11 mouse cellular contexts compared by ENCODE assay signal in the genomic region with DNA sequence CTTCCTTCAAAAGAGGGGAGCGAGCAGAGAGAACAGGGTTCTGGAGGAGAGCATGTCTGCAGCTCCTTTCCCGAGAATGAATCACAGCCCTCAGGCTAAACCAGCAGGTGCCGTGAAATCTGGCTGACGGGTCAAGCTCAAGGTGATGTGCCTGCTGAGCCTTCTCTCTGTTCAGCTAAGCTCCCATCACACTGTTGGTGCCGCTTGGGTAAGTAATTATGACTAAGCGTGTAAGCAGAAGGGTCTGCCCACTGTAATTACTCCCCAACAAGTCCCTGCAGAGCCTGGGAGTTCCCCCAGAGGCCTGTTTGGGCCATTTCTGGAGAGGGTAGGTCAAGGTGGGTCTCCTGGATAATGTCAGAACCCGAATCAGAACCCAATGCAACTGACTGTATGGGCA.
DNase-seq lines count a peak whose midpoint lies in the region; ATAC-seq lines count a peak whose summit lies in the region.
"Had no signal": no experiment of that assay in that cellular context is flagged by ENCODE, and none has a peak within 500 bp of the region (broad histone marks: within the 10 kb centered on the region; RNA-seq: fewer than 3 reads in every experiment).

No protein-coding gene starts in this region.

- WGBS in kidney, embryonic 15.5 days, result 60% methylated on average over 7 of the region's 7 CpGs
- WGBS in forebrain, embryonic 14.5 days, result 51% methylated on average over 7 of the region's 7 CpGs
- WGBS in midbrain, embryonic 15.5 days, result 24% methylated on average over 7 of the region's 7 CpGs

- no peak overlapping the region for H3K4me3 ChIP-seq in kidney, embryonic 15.5 days (replicated peaks)
- H3K4me3 ChIP-seq in forebrain, embryonic 14.5 days (ENCODE audit: low read depth, low read length), result no peak overlapping the region
- H3K4me3 ChIP-seq in midbrain, embryonic 15.5 days, result no peak overlapping the region
- H3K4me3 ChIP-seq: lung, embryonic 15.5 days; neural tube, embryonic 12.5 days had no signal

- no peaks in the 10 kb centered on the region for H3K27me3 ChIP-seq in kidney, embryonic 15.5 days
- H3K27me3 ChIP-seq in forebrain, embryonic 14.5 days (replicated peaks; ENCODE audit: control insufficient read depth, insufficient read depth, low read length), result no peaks in the 10 kb centered on the region
- no peaks in the 10 kb centered on the region for H3K27me3 ChIP-seq in midbrain, embryonic 15.5 days (replicated peaks)
- H3K27me3 ChIP-seq: lung, embryonic 15.5 days had no signal

- no peak overlapping the region for H3K4me2 ChIP-seq in kidney, embryonic 15.5 days
- H3K4me2 ChIP-seq in forebrain, embryonic 14.5 days (ENCODE audit: low read length), result no peak overlapping the region
- no peak overlapping the region for H3K4me2 ChIP-seq in midbrain, embryonic 15.5 days
- H3K4me2 ChIP-seq: lung, embryonic 15.5 days; neural tube, embryonic 12.5 days had no signal

- no peaks in the 10 kb centered on the region for H3K9me3 ChIP-seq in kidney, embryonic 15.5 days (replicated peaks)
- no peaks in the 10 kb centered on the region for H3K9me3 ChIP-seq in forebrain, embryonic 14.5 days (replicated peaks; ENCODE audit: control insufficient read depth, low read length)
- no peaks in the 10 kb centered on the region for H3K9me3 ChIP-seq in midbrain, embryonic 15.5 days
- H3K9me3 ChIP-seq: lung, embryonic 15.5 days; neural tube, embryonic 12.5 days had no signal

- H3K27ac ChIP-seq in kidney, embryonic 15.5 days, result peak overlapping the region; percentile 99
- no peak overlapping the region for H3K27ac ChIP-seq in forebrain, embryonic 14.5 days (ENCODE audit: low read depth, low read length)
- peak overlapping the region; percentile 52 for H3K27ac ChIP-seq in midbrain, embryonic 15.5 days
- H3K27ac ChIP-seq: neural tube, embryonic 12.5 days had no signal

- H3K4me1 ChIP-seq in kidney, embryonic 15.5 days, result peaks cover 87% of the 10 kb centered on the region
- peaks cover 20% of the 10 kb centered on the region for H3K4me1 ChIP-seq in forebrain, embryonic 14.5 days (ENCODE audit: control insufficient read depth, insufficient read depth, low read length)
- H3K4me1 ChIP-seq in midbrain, embryonic 15.5 days, result peaks cover 41% of the 10 kb centered on the region

- intact Hi-C loops in heart, postnatal 14 days (cut with DNase I), result loop anchor here (10.0 kb wide), 1 partner anchor 209 kb away; no protein-coding TSS in a partner anchor

- no peak for DNase-seq in kidney, postnatal 14 days
- peak; percentile 83 for DNase-seq in brain, adult 2 months (ENCODE audit: low read depth, low spot score)
- peak; percentile 53 for DNase-seq in forebrain, embryonic 14.5 days (ENCODE audit: low spot score)
- DNase-seq in heart, postnatal 14 days, result no peak
- DNase-seq in layer of hippocampus, adult 11-12 months (ENCODE audit: low spot score), result no peak
- DNase-seq: layer of hippocampus, postnatal 36 days had no signal

- no peak overlapping the region for H3K9ac ChIP-seq in kidney, embryonic 15.5 days
- H3K9ac ChIP-seq in forebrain, embryonic 14.5 days (ENCODE audit: low read length), result no peak overlapping the region
- no peak overlapping the region for H3K9ac ChIP-seq in midbrain, embryonic 15.5 days
- H3K9ac ChIP-seq: lung, embryonic 15.5 days; neural tube, embryonic 12.5 days had no signal

- no peaks in the 10 kb centered on the region for H3K36me3 ChIP-seq in kidney, embryonic 15.5 days
- H3K36me3 ChIP-seq in forebrain, embryonic 14.5 days (ENCODE audit: control insufficient read depth, insufficient read depth, low read length), result no peaks in the 10 kb centered on the region
- H3K36me3 ChIP-seq in midbrain, embryonic 15.5 days (replicated peaks), result no peaks in the 10 kb centered on the region
- H3K36me3 ChIP-seq: lung, embryonic 15.5 days; neural tube, embryonic 12.5 days had no signal

- ATAC-seq in kidney, embryonic 15.5 days (replicated peaks; ENCODE audit: low FRiP score), result no peak
- ATAC-seq in forebrain, embryonic 14.5 days, result no peak
- ATAC-seq in midbrain, embryonic 15.5 days (replicated peaks), result no peak
- ATAC-seq in megakaryocyte, adult 5-6 weeks (ENCODE audit: poor library complexity, severe bottlenecking), result no peak

Comparison
In these comparisons a context has a peak if more than half of its experiments do, and no peak if none do; other contexts are left out.
1. DNase-seq: peak in brain, adult 2 months (single experiment) and forebrain, embryonic 14.5 days (single experiment); none in kidney, postnatal 14 days (single experiment), heart, postnatal 14 days (0 of 2) and layer of hippocampus, adult 11-12 months (single experiment).